Mouse (Mus musculus): ENCODE measurements around the gene H1foo. TPM values are rescaled to one million over a fixed set of nuclear protein-coding genes. Genes with fewer than 3 reads are reported as not detected.

The H1foo gene
- polyA plus RNA-seq, 1 experiment from 2014 or later = not detected

DNA sequence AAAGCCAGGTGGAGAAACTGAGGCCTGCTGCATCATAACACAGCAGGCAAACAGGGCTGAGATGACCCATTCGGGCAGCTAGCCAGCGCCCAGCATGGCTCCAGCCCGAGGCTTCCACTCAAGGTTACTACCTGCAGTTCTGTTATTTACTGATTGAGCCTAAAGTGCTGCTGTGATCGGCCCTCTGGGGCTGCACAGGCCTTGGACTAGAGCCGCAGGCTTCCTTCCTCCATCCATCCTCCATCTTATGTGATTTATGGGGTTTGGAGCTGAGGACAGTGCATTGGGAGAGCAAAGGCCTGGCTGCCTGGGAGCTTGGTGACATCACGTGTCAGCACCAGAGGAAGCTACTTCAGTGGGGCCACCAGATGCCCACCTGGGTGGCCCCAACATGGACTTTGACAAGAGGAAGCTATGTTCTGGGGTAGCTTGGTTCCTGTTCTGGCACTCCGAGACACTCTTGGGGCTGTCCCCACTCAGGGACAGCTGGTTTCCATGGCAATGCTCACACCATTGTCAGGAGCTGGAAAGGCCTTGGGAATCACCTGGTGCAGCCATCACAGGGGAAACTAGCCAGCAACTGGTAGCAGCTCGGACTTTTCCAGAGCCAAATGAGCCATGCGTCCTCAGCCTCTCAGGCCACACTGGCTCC lies 42.5 kb downstream of the H1foo start:
- Histone ChIP-seq H3K27ac (0 out of 2 replicates have a peak overlapping the region, but pooled peaks have one; percentile 4), H3K36me3 (no peaks in the 10 kb centered on the region), H3K4me3 (peak overlapping the region; percentile 17), H3K27me3 (peaks cover 2% of the 10 kb centered on the region), H3K9me3 (replicated peaks) (no peaks in the 10 kb centered on the region), H3K4me2 (peak overlapping the region; percentile 83), H3K4me1 (replicated peaks) (peaks cover 65% of the 10 kb centered on the region), H3K9ac (0 out of 2 replicates have a peak overlapping the region, but pooled peaks have one; percentile 3)
- WGBS = 53% methylated on average over 9 of the region's 9 CpGs
- no peak for ATAC-seq (replicated peaks; ENCODE audit: insufficient number of reproducible peaks, insufficient read depth, low FRiP score, low read depth)

DNA sequence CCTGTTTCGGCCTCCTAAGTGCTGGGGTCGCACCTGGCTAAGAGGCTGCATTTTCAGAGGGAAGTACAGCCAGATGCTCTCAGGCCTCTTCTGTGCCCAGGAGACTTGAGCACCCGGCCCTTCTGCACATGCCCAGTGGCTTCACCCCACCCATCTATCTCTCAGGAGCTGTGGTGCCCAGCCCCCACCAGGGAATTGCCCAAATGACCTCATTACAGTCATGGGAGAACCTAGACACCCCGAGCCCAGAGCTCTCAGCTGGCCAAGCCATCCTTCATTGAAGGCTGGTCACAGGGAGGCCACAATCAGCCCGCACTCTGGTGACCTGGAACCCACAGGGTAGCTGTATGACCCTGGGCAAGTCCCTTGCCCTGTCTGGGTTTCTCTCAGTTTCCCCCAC lies 44.3 kb downstream of the H1foo start:
- H3K27me3 ChIP-seq = peaks cover 20% of the 10 kb centered on the region
- H3K4me3 ChIP-seq = peak overlapping the region; percentile 64
- H3K4me1 ChIP-seq (replicated peaks) = peaks cover 68% of the 10 kb centered on the region
- H3K4me2 ChIP-seq = peak overlapping the region; percentile 83
- H3K36me3 ChIP-seq = no peaks in the 10 kb centered on the region
- 78% methylated on average over 5 of the region's 5 CpGs for WGBS
- peak overlapping the region; percentile 34 for H3K9ac ChIP-seq
- H3K27ac ChIP-seq = no peak overlapping the region
- no peaks in the 10 kb centered on the region for H3K9me3 ChIP-seq (replicated peaks)
- no peak for ATAC-seq (replicated peaks; ENCODE audit: insufficient number of reproducible peaks, insufficient read depth, low FRiP score, low read depth)

DNA sequence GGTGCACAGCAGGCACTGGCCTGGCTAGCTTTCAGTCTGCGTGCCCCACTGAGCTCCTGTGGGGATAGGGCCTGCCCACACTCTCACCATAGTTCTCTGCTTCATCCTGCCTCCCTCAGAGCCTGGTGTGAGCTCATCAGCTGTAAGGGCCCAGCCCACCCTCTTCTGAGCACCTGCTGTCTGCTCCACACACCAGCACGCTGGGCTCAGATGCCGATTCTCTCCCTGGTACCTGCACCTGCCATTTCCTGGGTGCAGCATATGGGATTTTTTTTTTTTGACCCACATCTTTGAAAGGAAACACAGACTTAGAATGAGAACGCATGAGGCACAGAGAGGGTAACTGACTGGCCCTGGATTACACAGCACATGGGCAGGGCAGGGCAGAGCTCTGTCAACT lies 44.9 kb downstream of the H1foo start:
- H3K4me3 ChIP-seq = peak overlapping the region; percentile 64
- 70% methylated on average over 4 of the region's 4 CpGs for WGBS
- 0 out of 2 replicates have a peak overlapping the region, but pooled peaks have one; percentile 3 for H3K27ac ChIP-seq
- H3K36me3 ChIP-seq = no peaks in the 10 kb centered on the region
- H3K4me1 ChIP-seq (replicated peaks) = peaks cover 72% of the 10 kb centered on the region
- H3K9me3 ChIP-seq (replicated peaks) = 0 out of 2 replicates have a peak, but pooled peaks cover 3% of the 10 kb centered on the region
- no peak for ATAC-seq (replicated peaks; ENCODE audit: insufficient number of reproducible peaks, insufficient read depth, low FRiP score, low read depth)
- peak overlapping the region; percentile 34 for H3K9ac ChIP-seq
- peaks cover 25% of the 10 kb centered on the region for H3K27me3 ChIP-seq
- H3K4me2 ChIP-seq = peak overlapping the region; percentile 83

DNA sequence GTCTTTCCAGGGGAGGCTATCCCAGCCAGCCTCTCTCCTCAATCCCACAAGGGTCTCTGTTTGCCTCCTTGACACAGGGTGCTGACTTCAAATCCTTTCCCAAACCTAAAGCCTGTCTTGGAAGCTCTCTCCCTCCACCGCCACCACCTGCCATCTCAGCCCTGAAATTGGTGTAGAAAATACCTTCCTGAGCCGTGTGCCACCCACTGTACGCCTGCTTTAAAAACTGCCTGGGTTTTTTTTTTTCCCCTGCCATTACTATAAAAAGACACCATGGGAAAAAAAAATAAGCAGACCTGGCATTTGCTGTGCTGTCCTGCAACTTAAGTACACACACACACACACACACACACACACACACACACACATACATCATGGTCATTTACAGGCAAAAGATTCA lies 45.3 kb downstream of the H1foo start:
- 66% methylated on average over 3 of the region's 3 CpGs for WGBS
- peaks cover 69% of the 10 kb centered on the region for H3K4me1 ChIP-seq (replicated peaks)

DNA sequence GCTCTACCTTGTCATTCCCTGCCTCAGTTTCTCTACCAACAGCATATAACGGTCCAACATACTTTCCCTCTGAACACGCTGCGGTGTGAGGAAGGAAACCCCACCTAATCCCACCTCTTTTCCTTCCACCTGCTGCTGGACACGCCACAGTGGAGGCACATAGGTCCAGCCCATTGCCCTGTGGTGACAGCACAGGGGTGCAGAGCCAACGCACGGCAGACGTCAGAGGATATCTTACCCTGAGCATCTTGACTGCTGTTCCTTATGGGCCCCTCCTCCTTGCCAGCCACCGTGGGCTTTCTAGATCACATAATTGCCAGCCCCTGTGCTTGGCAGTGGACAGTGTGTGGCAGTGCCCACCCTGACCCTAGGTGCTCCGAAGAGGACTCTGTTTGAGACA lies 45.7 kb downstream of the H1foo start:
- Histone ChIP-seq H3K4me1 (replicated peaks) (peaks cover 65% of the 10 kb centered on the region), H3K4me3 (peak overlapping the region; percentile 64), H3K9ac (peak overlapping the region; percentile 73; the same call in 1 of the 2 replicates), H3K27me3 (peaks cover 31% of the 10 kb centered on the region), H3K27ac (peak overlapping the region; percentile 81; the same call in 1 of the 2 replicates), H3K4me2 (peak overlapping the region; percentile 83), H3K36me3 (no peaks in the 10 kb centered on the region), H3K9me3 (replicated peaks) (peaks cover 8% of the 10 kb centered on the region; the same call in 1 of the 2 replicates)
- 73% methylated on average over 9 of the region's 9 CpGs for WGBS
- no peak for ATAC-seq (replicated peaks; ENCODE audit: insufficient number of reproducible peaks, insufficient read depth, low FRiP score, low read depth)

More for the DNA sequence above, 45.3 kb downstream of the H1foo start:
- Histone ChIP-seq H3K9ac (peak overlapping the region; percentile 34), H3K27me3 (peaks cover 30% of the 10 kb centered on the region), H3K36me3 (no peaks in the 10 kb centered on the region), H3K4me3 (peak overlapping the region; percentile 64), H3K4me2 (peak overlapping the region; percentile 83), H3K27ac (0 out of 2 replicates have a peak overlapping the region, but pooled peaks have one; percentile 3), H3K9me3 (replicated peaks) (peaks cover 7% of the 10 kb centered on the region; the same call in 1 of the 2 replicates)
- ATAC-seq (replicated peaks; ENCODE audit: insufficient number of reproducible peaks, insufficient read depth, low FRiP score, low read depth) = no peak

DNA sequence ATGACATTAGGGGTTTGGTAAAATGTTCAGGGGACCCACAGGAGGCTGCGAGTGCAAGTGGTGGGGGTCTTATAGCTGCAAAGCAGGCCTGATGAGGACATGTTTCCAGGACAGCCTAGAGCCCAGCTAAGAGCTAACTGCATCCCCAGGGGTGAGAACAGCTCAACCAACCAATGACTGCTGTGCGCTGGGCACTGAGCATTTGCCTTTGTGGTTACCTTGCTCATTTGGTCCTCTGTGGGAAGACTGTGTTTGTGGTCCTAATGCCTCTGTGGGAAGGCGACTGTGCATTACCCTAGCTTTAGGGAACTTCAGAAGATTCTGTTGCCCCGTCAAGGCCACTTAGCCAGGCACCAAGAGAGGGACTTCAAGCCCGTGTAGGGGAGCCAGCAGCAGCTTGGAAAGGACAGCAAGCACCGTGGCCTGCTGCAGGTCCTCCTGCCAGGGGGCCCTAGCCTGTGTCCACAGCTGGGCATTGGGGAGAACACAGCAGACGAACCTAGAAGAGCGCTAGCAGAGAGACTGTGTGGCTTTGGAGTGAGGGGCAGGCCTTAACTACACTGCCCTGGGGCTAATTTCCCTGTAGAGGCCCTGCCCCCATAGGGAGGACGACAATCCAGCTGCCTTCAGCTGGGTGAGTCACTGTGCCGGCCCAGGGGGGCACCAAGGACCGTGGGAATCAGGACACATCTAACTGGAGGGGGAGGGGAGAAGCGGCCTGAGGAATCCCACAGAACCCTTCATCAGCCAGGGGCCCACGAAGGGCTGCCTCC lies 46.6 kb downstream of the H1foo start:
- Histone ChIP-seq H3K9me3 (replicated peaks) (peaks cover 8% of the 10 kb centered on the region; the same call in 1 of the 2 replicates), H3K4me2 (peak overlapping the region; percentile 83), H3K27ac (peak overlapping the region; percentile 81), H3K27me3 (peaks cover 31% of the 10 kb centered on the region), H3K36me3 (no peaks in the 10 kb centered on the region), H3K4me3 (peak overlapping the region; percentile 64), H3K4me1 (replicated peaks) (peaks cover 65% of the 10 kb centered on the region), H3K9ac (peak overlapping the region; percentile 73)
- 36% methylated on average over 13 of the region's 13 CpGs for WGBS
- ATAC-seq (replicated peaks; ENCODE audit: insufficient number of reproducible peaks, insufficient read depth, low FRiP score, low read depth) = no peak

DNA sequence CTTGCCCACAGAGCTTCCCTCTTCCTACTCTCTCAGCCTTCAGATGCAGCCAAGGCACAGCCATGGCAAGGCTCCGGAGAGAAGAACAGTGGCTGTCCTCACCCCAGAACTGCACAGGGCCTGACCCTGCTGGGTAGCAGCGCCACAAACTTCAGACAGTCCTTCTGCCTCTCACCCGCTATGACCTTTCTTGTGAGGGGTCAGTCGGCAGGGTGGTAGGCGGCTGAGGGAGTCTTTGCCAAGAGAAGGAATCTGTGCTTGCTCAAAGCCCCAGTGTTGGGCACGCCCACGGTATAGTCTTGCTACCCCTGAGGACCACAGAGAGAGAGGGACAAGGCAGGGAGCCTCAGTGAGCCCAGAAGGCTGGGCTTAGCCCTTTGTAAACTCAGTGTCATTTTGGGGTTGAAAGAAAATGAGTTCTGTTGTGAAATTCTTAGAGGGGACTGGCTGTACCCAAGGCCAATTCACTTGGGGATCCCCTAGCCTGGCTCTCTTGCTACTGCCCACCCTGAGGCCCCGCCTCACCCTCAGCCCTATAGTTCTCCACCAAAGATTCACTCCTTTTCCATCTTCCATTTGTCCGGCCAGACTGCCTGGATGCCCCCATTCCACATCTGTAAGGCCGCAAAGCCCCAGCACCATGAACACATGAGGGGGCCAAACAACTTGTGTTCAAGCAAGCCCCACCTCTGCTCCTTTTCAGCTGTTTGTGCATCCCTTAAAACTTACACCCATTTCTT lies 47.3 kb downstream of the H1foo start:
- Histone ChIP-seq H3K9me3 (replicated peaks) (peaks cover 8% of the 10 kb centered on the region; the same call in 1 of the 2 replicates), H3K27me3 (peaks cover 31% of the 10 kb centered on the region), H3K9ac (peak overlapping the region; percentile 73), H3K36me3 (no peaks in the 10 kb centered on the region), H3K27ac (peak overlapping the region; percentile 81), H3K4me2 (peak overlapping the region; percentile 83), H3K4me3 (peak overlapping the region; percentile 64), H3K4me1 (replicated peaks) (peaks cover 63% of the 10 kb centered on the region)
- WGBS = 47% methylated on average over 10 of the region's 10 CpGs
- ATAC-seq (replicated peaks; ENCODE audit: insufficient number of reproducible peaks, insufficient read depth, low FRiP score, low read depth) = no peak

DNA sequence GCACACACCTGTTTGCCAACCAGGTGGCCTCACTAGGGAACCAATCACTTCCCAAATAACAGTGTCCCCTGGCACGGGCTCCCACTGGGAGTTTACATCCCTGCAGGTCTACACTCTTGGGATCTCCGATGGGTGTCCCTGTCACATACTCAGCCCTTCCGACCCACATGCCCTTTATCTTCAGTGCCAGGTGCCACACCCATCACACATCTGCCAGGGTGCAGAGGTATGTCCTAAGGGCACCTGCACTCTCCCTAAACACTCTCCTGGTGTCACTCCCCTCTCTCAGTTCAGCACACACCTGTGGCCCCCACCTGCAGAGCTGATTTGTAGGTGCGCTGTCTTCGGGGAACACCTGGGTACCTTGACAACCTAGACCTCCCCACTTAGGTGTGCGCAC lies 48.2 kb downstream of the H1foo start:
- peak overlapping the region; percentile 83 for H3K4me2 ChIP-seq
- H3K9ac ChIP-seq = peak overlapping the region; percentile 73
- no peaks in the 10 kb centered on the region for H3K36me3 ChIP-seq
- ATAC-seq (replicated peaks; ENCODE audit: insufficient number of reproducible peaks, insufficient read depth, low FRiP score, low read depth) = no peak
- peak overlapping the region; percentile 81 for H3K27ac ChIP-seq
- peak overlapping the region; percentile 64 for H3K4me3 ChIP-seq
- WGBS = 53% methylated on average over 6 of the region's 6 CpGs
- H3K4me1 ChIP-seq (replicated peaks) = peaks cover 63% of the 10 kb centered on the region
- H3K27me3 ChIP-seq = peaks cover 31% of the 10 kb centered on the region
- peaks cover 8% of the 10 kb centered on the region; the same call in 1 of the 2 replicates for H3K9me3 ChIP-seq (replicated peaks)

DNA sequence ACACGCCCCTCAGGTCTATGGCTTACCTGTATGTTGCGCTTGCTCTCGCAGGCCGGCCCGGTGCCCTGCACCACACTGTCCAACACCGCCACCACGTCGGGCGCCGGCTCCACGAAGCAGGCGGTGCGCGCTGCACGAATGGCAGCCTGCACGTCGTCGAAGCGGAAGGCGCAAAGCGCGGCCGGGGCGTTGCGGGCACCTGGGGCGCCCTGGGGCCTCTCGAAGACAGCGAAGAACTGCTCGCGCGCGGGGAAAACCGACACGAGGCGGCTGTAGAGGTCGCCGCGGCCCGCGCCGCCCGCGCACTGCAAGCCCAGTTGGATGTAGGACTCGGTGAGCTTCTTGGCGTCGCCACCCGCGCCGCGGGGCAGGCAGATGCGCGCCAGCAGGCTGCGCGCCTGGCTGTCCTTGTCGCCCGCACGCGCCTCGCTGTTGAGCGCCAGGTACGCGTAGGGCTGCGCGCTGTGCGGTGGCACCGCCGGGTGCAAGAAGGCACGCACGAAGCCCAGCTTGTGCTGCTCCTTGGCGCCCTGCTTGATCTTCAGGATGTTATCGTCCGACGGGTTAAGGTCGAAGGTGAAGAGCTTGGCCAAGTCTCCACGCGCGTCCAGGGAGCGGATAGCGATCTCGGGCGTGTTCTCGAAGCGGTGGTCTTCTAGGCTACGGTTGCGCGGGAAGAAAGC lies 48.9 kb downstream of the H1foo start:
- 2% methylated on average over 86 of the region's 86 CpGs for WGBS
- peaks cover 65% of the 10 kb centered on the region for H3K4me1 ChIP-seq (replicated peaks)
- H3K4me3 ChIP-seq = peak overlapping the region; percentile 64

DNA sequence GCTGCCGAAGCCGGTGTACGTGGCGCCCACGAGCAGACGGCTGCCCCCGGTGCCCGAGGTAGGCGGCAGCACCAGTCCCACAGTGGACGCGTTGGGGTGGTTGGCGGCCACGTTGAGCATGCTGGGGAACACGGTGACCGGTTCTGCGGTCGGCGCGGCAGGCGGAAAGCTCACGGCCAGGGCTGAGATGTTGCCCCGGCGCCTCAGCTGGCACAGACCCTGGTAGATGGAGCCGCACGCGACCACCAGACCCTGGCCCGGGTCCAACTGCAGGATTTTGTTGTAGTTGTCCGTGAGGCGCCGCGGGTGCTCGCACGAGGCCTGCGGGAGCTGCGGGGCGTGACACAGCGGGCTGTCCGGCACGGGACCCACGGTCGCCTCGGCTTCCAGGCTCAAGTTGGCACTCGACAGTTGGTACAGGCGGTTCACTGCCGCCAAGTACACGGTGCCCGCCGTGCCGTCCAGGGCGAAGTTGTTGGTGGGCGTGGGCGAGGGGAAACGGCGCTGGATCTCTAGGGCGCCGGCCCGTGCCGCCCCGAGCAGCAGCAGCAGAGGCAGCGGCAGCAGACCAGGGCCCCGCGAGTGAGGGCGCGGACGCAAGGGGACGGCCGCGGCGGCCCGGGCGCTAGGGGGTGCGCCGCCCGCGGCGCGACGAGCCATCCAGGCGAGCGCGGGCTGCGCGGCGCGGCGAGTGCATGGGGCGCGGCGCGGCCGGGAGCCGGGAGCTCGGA lies 49.6 kb downstream of the H1foo start:
- Histone ChIP-seq H3K36me3 (no peaks in the 10 kb centered on the region), H3K4me2 (peak overlapping the region; percentile 83), H3K27me3 (peaks cover 31% of the 10 kb centered on the region), H3K9me3 (replicated peaks) (peaks cover 8% of the 10 kb centered on the region; the same call in 1 of the 2 replicates), H3K4me3 (peak overlapping the region; percentile 64), H3K27ac (peak overlapping the region; percentile 81), H3K4me1 (replicated peaks) (peaks cover 67% of the 10 kb centered on the region), H3K9ac (peak overlapping the region; percentile 73)
- WGBS = under 1% methylated on average over 70 of the region's 93 CpGs
- no peak for ATAC-seq (replicated peaks; ENCODE audit: insufficient number of reproducible peaks, insufficient read depth, low FRiP score, low read depth)

More for the DNA sequence above, 48.9 kb downstream of the H1foo start:
- peak overlapping the region; percentile 81 for H3K27ac ChIP-seq
- H3K36me3 ChIP-seq = no peaks in the 10 kb centered on the region
- peaks cover 31% of the 10 kb centered on the region for H3K27me3 ChIP-seq
- H3K9me3 ChIP-seq (replicated peaks) = peaks cover 8% of the 10 kb centered on the region; the same call in 1 of the 2 replicates
- H3K9ac ChIP-seq = peak overlapping the region; percentile 73
- ATAC-seq (replicated peaks; ENCODE audit: insufficient number of reproducible peaks, insufficient read depth, low FRiP score, low read depth) = no peak
- peak overlapping the region; percentile 83 for H3K4me2 ChIP-seq

Data from heart, embryonic 15.5 days (tissue).